Mouse (Mus musculus) fibroblast of lung, adult 2 months (primary cell): ENCODE results near the gene Fmnl1.
A peak's percentile ranks its signal among the peaks of the same experiment; 100 is the strongest.
"Not testable (repeated sequence)": the region's sequence is repeated elsewhere in the genome, so short reads cannot be mapped to it uniquely, and the experiment has no call there.

Experiments
- DNase-seq: peaks from one replicate; pipeline ENCODE4 v3.0.0-alpha.2; 2011; ENCODE audit warnings: low read depth

Gene Fmnl1

GRCm38 (mm10) chr11:103222718-103223117 is 51.8 kb downstream of the Fmnl1 start:
- DNase-seq = not testable (repeated sequence)

- DNase-seq = no peak
These were observed 52.5 kb downstream of the Fmnl1 start for GRCm38 (mm10) chr11:103223444-103223843.

- no peak for DNase-seq
These were observed 53.1 kb downstream of the Fmnl1 start for GRCm38 (mm10) chr11:103223951-103224456.

GRCm38 (mm10) chr11:103229608-103230007 is 58.7 kb downstream of the Fmnl1 start:
- no peak for DNase-seq

- DNase-seq = no peak
These were observed 59.7 kb downstream of the Fmnl1 start for GRCm38 (mm10) chr11:103230626-103231025.

- no peak for DNase-seq
These were observed 60.5 kb downstream of the Fmnl1 start for GRCm38 (mm10) chr11:103231367-103231766.

- peak; percentile 67 for DNase-seq
These were observed 62.1 kb downstream of the Fmnl1 start for GRCm38 (mm10) chr11:103232966-103233365.

- DNase-seq = no peak
These were observed 63.5 kb downstream of the Fmnl1 start for GRCm38 (mm10) chr11:103234447-103234846.

- DNase-seq = no peak
These were observed 64.8 kb downstream of the Fmnl1 start for GRCm38 (mm10) chr11:103235702-103236101.

- DNase-seq = no peak
These were observed 65.5 kb downstream of the Fmnl1 start for GRCm38 (mm10) chr11:103236431-103236830.

GRCm38 (mm10) chr11:103236903-103237302 is 66.0 kb downstream of the Fmnl1 start:
- DNase-seq = no peak

- DNase-seq = no peak
These were observed 66.8 kb downstream of the Fmnl1 start for GRCm38 (mm10) chr11:103237757-103238156.

- DNase-seq = no peak
These were observed 69.8 kb downstream of the Fmnl1 start for GRCm38 (mm10) chr11:103240740-103241139.

GRCm38 (mm10) chr11:103244856-103245255 is 73.9 kb downstream of the Fmnl1 start:
- DNase-seq = no peak

- peak; percentile 94 for DNase-seq
These were observed 75.3 kb downstream of the Fmnl1 start for GRCm38 (mm10) chr11:103246081-103246730.

GRCm38 (mm10) chr11:103246731-103247290 is 75.9 kb downstream of the Fmnl1 start:
- DNase-seq = no peak

GRCm38 (mm10) chr11:103247504-103248177 is 76.7 kb downstream of the Fmnl1 start:
- peak; percentile 98 for DNase-seq
